23 mouse cellular contexts compared by ENCODE assay signal in genomic region chr4:124340073-124340472, GRCm38 (mm10).
DNase-seq lines count a peak whose midpoint lies in the region; ATAC-seq lines count a peak whose summit lies in the region.
"Had no signal": no experiment of that assay in that cellular context is flagged by ENCODE, and none has a peak within 500 bp of the region (broad histone marks: within the 10 kb centered on the region; RNA-seq: fewer than 3 reads in every experiment).

No protein-coding gene starts in this region.

- H3K4me3 ChIP-seq in forebrain, embryonic 11.5 days (ENCODE audit: low read depth, low read length): no peak overlapping the region
- no peak overlapping the region for H3K4me3 ChIP-seq in forebrain, embryonic 10.5 days
- no peak overlapping the region for H3K4me3 ChIP-seq in heart, embryonic 10.5 days
- no peak overlapping the region for H3K4me3 ChIP-seq in heart, embryonic 11.5 days (ENCODE audit: low read depth, low read length)
- no peak overlapping the region for H3K4me3 ChIP-seq in embryonic facial prominence, embryonic 10.5 days
- H3K4me3 ChIP-seq: embryonic facial prominence, embryonic 13.5 days; embryonic facial prominence, embryonic 15.5 days; erythroblast, embryonic 14.5 days; forebrain, embryonic 12.5 days had no signal

- no peak overlapping the region for H3K4me2 ChIP-seq in forebrain, embryonic 11.5 days (ENCODE audit: low read depth, low read length, severe bottlenecking)
- H3K4me2 ChIP-seq in heart, embryonic 11.5 days: no peak overlapping the region
- H3K4me2 ChIP-seq: embryonic facial prominence, embryonic 13.5 days; embryonic facial prominence, embryonic 15.5 days; forebrain, embryonic 12.5 days had no signal

- no peaks in the 10 kb centered on the region for H3K27me3 ChIP-seq in forebrain, embryonic 11.5 days (ENCODE audit: control insufficient read depth, insufficient read depth, low read length)
- peaks cover 29% of the 10 kb centered on the region for H3K27me3 ChIP-seq in forebrain, embryonic 10.5 days (ENCODE audit: poor library complexity, severe bottlenecking)
- no peaks in the 10 kb centered on the region for H3K27me3 ChIP-seq in heart, embryonic 10.5 days (ENCODE audit: insufficient read depth, poor library complexity, severe bottlenecking)
- H3K27me3 ChIP-seq in heart, embryonic 11.5 days (ENCODE audit: control insufficient read depth, insufficient read depth, low read length): no peaks in the 10 kb centered on the region
- peaks cover 13% of the 10 kb centered on the region for H3K27me3 ChIP-seq in embryonic facial prominence, embryonic 10.5 days (replicated peaks; ENCODE audit: low read depth, poor library complexity, severe bottlenecking)
- H3K27me3 ChIP-seq: embryonic facial prominence, embryonic 13.5 days; embryonic facial prominence, embryonic 15.5 days; Patski had no signal

- no peaks in the 10 kb centered on the region; the same call in 1 of the 2 replicates for H3K4me1 ChIP-seq in forebrain, embryonic 11.5 days (replicated peaks; ENCODE audit: control insufficient read depth, insufficient read depth, low read length)
- peaks cover 11% of the 10 kb centered on the region for H3K4me1 ChIP-seq in forebrain, embryonic 10.5 days
- H3K4me1 ChIP-seq in heart, embryonic 10.5 days: no peaks in the 10 kb centered on the region
- no peaks in the 10 kb centered on the region for H3K4me1 ChIP-seq in heart, embryonic 11.5 days (ENCODE audit: control insufficient read depth, insufficient read depth, low read length)
- H3K4me1 ChIP-seq in embryonic facial prominence, embryonic 10.5 days: peaks cover 15% of the 10 kb centered on the region
- H3K4me1 ChIP-seq: embryonic facial prominence, embryonic 15.5 days; forebrain, embryonic 12.5 days had no signal

- no peak overlapping the region for H3K27ac ChIP-seq in forebrain, embryonic 11.5 days (ENCODE audit: low read depth, low read length)
- no peak overlapping the region for H3K27ac ChIP-seq in forebrain, embryonic 10.5 days
- no peak overlapping the region for H3K27ac ChIP-seq in heart, embryonic 10.5 days
- H3K27ac ChIP-seq in heart, embryonic 11.5 days (ENCODE audit: low read depth, low read length): no peak overlapping the region
- H3K27ac ChIP-seq in embryonic facial prominence, embryonic 10.5 days (replicated peaks): 0 out of 2 replicates have a peak overlapping the region, but pooled peaks have one; percentile 48
- H3K27ac ChIP-seq: embryonic facial prominence, embryonic 13.5 days; embryonic facial prominence, embryonic 15.5 days; forebrain, embryonic 12.5 days had no signal

- DNase-seq in forebrain, embryonic 11.5 days (ENCODE audit: low spot score): peak; percentile 31
- DNase-seq in forebrain, embryonic 10.5 days (ENCODE audit: extremely low spot score, low spot score): no peak
- peak; percentile 64 for DNase-seq in heart, embryonic 10.5 days (ENCODE audit: low spot score)
- DNase-seq in embryonic facial prominence, embryonic 10.5 days (ENCODE audit: low spot score): no peak
- no peak for DNase-seq in kidney, adult 8-10 months
- DNase-seq: adrenal gland, adult 8-10 months; adrenal gland, postnatal 14 days; adrenal gland, postnatal 36 days; cerebellum, adult 11-12 months; cerebellum, adult 2 months; cerebellum, adult 9-10 months; cerebellum, postnatal 10 days; cerebellum, postnatal 25 days had no signal

- WGBS in forebrain, embryonic 11.5 days: 53% methylated on average over 7 of the region's 7 CpGs
- WGBS in forebrain, embryonic 10.5 days: 64% methylated on average over 7 of the region's 7 CpGs
- WGBS in heart, embryonic 10.5 days: 58% methylated on average over 7 of the region's 7 CpGs
- WGBS in heart, embryonic 11.5 days (ENCODE audit: insufficient replicate concordance): 57% methylated on average over 7 of the region's 7 CpGs
- 30% methylated on average over 7 of the region's 7 CpGs for WGBS in embryonic facial prominence, embryonic 10.5 days

- H3K9ac ChIP-seq in forebrain, embryonic 11.5 days (ENCODE audit: low read length): no peak overlapping the region
- H3K9ac ChIP-seq in heart, embryonic 11.5 days (ENCODE audit: low read depth, low read length): no peak overlapping the region
- H3K9ac ChIP-seq: embryonic facial prominence, embryonic 13.5 days; embryonic facial prominence, embryonic 15.5 days; forebrain, embryonic 12.5 days had no signal

- ATAC-seq in forebrain, embryonic 11.5 days (replicated peaks; ENCODE audit: low FRiP score): no peak
- no peak for ATAC-seq in heart, embryonic 11.5 days (replicated peaks; ENCODE audit: insufficient number of reproducible peaks, low FRiP score, low TSS enrichment)
- ATAC-seq: activated CD4-positive, CD25-positive, alpha-beta regulatory T cell, adult 4 months; forebrain, embryonic 14.5 days; forebrain, embryonic 16.5 days; Patski had no signal

- H3K36me3 ChIP-seq in forebrain, embryonic 11.5 days (ENCODE audit: control insufficient read depth, insufficient read depth, low read length): no peaks in the 10 kb centered on the region
- H3K36me3 ChIP-seq in forebrain, embryonic 10.5 days (replicated peaks): no peaks in the 10 kb centered on the region
- H3K36me3 ChIP-seq in heart, embryonic 10.5 days: no peaks in the 10 kb centered on the region
- H3K36me3 ChIP-seq in heart, embryonic 11.5 days (ENCODE audit: control insufficient read depth, insufficient read depth, low read length): no peaks in the 10 kb centered on the region
- H3K36me3 ChIP-seq in embryonic facial prominence, embryonic 10.5 days (replicated peaks): no peaks in the 10 kb centered on the region
- H3K36me3 ChIP-seq: embryonic facial prominence, embryonic 13.5 days; embryonic facial prominence, embryonic 15.5 days; forebrain, embryonic 12.5 days; G1E had no signal

- no peaks in the 10 kb centered on the region; the same call in 1 of the 2 replicates for H3K9me3 ChIP-seq in forebrain, embryonic 11.5 days (ENCODE audit: control insufficient read depth, low read length)
- peaks cover 9% of the 10 kb centered on the region; the same call in 1 of the 2 replicates for H3K9me3 ChIP-seq in forebrain, embryonic 10.5 days
- no peaks in the 10 kb centered on the region for H3K9me3 ChIP-seq in heart, embryonic 10.5 days
- no peaks in the 10 kb centered on the region for H3K9me3 ChIP-seq in heart, embryonic 11.5 days (replicated peaks; ENCODE audit: control insufficient read depth, low read length)
- peaks cover 3% of the 10 kb centered on the region; the same call in 1 of the 2 replicates for H3K9me3 ChIP-seq in embryonic facial prominence, embryonic 10.5 days
- H3K9me3 ChIP-seq: embryonic facial prominence, embryonic 13.5 days; embryonic facial prominence, embryonic 15.5 days; G1E had no signal

Comparison
In these comparisons a context has a peak if more than half of its experiments do, and no peak if none do; other contexts are left out.
1. DNase-seq: peak in forebrain, embryonic 11.5 days (single experiment) and heart, embryonic 10.5 days (single experiment); none in forebrain, embryonic 10.5 days (single experiment), embryonic facial prominence, embryonic 10.5 days (single experiment) and kidney, adult 8-10 months (0 of 2).